Comparison of ENCODE assay signal across 13 mouse cellular contexts in the genomic region with DNA sequence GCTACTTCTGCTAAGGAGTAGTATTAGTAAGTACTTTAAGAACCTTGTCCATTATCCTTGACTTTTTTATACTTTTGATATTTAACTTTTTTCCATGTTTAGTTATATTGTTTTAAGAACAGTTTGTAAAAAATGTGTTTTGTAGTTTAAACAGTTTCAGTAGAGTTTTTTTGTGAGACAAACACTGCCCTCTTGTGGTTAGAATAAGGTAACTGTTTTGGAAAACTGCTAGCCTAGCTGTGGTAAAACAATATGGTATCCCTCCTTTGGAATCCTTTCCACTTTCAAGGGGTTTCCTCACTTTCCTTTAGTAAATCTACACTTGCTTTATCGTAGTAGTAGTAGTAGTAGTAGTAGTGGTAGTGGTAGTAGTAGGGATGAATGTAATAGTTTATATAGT. TPM values are rescaled to one million over a fixed set of nuclear protein-coding genes. Genes with fewer than 3 reads are reported as not detected.
A peak's percentile ranks its signal among the peaks of the same experiment; 100 is the strongest.
DNase-seq lines count a peak whose midpoint lies in the region; ATAC-seq and TF ChIP-seq lines count a peak whose summit lies in the region.
"Had no signal": no experiment of that assay in that cellular context is flagged by ENCODE, and none has a peak within 500 bp of the region (broad histone marks: within the 10 kb centered on the region; RNA-seq: fewer than 3 reads in every experiment).

No protein-coding gene starts in this region.

- no peak overlapping the region for H3K27ac ChIP-seq in embryonic facial prominence, embryonic 11.5 days (replicated peaks; ENCODE audit: low read depth, low read length)
- H3K27ac ChIP-seq in embryonic facial prominence, embryonic 10.5 days (replicated peaks), result no peak overlapping the region
- H3K27ac ChIP-seq in liver, postnatal 0 days (ENCODE audit: low read depth), result no peak overlapping the region
- H3K27ac ChIP-seq: midbrain, embryonic 15.5 days had no signal

- ATAC-seq in embryonic facial prominence, embryonic 11.5 days (replicated peaks; ENCODE audit: insufficient number of reproducible peaks, low FRiP score, low TSS enrichment, low read depth), result no peak
- no peak for ATAC-seq in liver, postnatal 0 days
- no peak for ATAC-seq in monocyte, adult 5-6 weeks (replicated peaks; ENCODE audit: insufficient number of reproducible peaks, low FRiP score, low TSS enrichment, poor library complexity, severe bottlenecking)
- ATAC-seq: midbrain, embryonic 15.5 days had no signal

- H3K4me3 ChIP-seq in embryonic facial prominence, embryonic 11.5 days (ENCODE audit: low read depth, low read length), result no peak overlapping the region
- no peak overlapping the region for H3K4me3 ChIP-seq in embryonic facial prominence, embryonic 10.5 days
- H3K4me3 ChIP-seq in liver, postnatal 0 days (ENCODE audit: low read depth, low read length), result no peak overlapping the region
- H3K4me3 ChIP-seq: midbrain, embryonic 15.5 days had no signal

- H3K27me3 ChIP-seq in embryonic facial prominence, embryonic 11.5 days (ENCODE audit: control insufficient read depth, insufficient read depth, low read length), result no peaks in the 10 kb centered on the region
- no peaks in the 10 kb centered on the region for H3K27me3 ChIP-seq in embryonic facial prominence, embryonic 10.5 days (replicated peaks; ENCODE audit: low read depth, poor library complexity, severe bottlenecking)
- H3K27me3 ChIP-seq in liver, postnatal 0 days (ENCODE audit: insufficient read depth, low read length), result no peaks in the 10 kb centered on the region
- H3K27me3 ChIP-seq: midbrain, embryonic 15.5 days had no signal

- no peak for TF ChIP-seq EP300 in liver, postnatal 0 days (IDR thresholded peaks at IDR 0.05; ENCODE audit: low read depth)

- H3K9me3 ChIP-seq in embryonic facial prominence, embryonic 11.5 days (replicated peaks; ENCODE audit: control insufficient read depth, low read length), result no peaks in the 10 kb centered on the region
- no peaks in the 10 kb centered on the region for H3K9me3 ChIP-seq in embryonic facial prominence, embryonic 10.5 days
- no peaks in the 10 kb centered on the region for H3K9me3 ChIP-seq in liver, postnatal 0 days (ENCODE audit: low read length)
- H3K9me3 ChIP-seq: midbrain, embryonic 15.5 days had no signal

- 95% methylated on average over 1 of the region's 1 CpGs for WGBS in embryonic facial prominence, embryonic 11.5 days
- 92% methylated on average over 1 of the region's 1 CpGs for WGBS in embryonic facial prominence, embryonic 10.5 days
- WGBS in liver, postnatal 0 days (ENCODE audit: insufficient replicate concordance), result 77% methylated on average over 1 of the region's 1 CpGs

- H3K9ac ChIP-seq in embryonic facial prominence, embryonic 11.5 days (replicated peaks; ENCODE audit: low read length), result no peak overlapping the region
- no peak overlapping the region for H3K9ac ChIP-seq in liver, postnatal 0 days (replicated peaks)
- H3K9ac ChIP-seq: midbrain, embryonic 15.5 days had no signal

- no peak overlapping the region for H3K4me2 ChIP-seq in embryonic facial prominence, embryonic 11.5 days (ENCODE audit: low read depth, low read length)
- H3K4me2 ChIP-seq in liver, postnatal 0 days (ENCODE audit: low read depth, low read length), result no peak overlapping the region
- H3K4me2 ChIP-seq: midbrain, embryonic 15.5 days had no signal

- peak; percentile 29 for DNase-seq in embryonic facial prominence, embryonic 11.5 days (ENCODE audit: low spot score)
- DNase-seq in embryonic facial prominence, embryonic 10.5 days (ENCODE audit: low spot score), result no peak
- DNase-seq in liver, postnatal 0 days, result no peak
- no peak for DNase-seq in liver
- peak; percentile 19 for DNase-seq in NIH3T3 (ENCODE audit: low read depth)
- DNase-seq in naive thymus-derived CD4-positive, alpha-beta T cell, adult 2 months (ENCODE audit: low read depth), result peak; percentile 62
- DNase-seq in c-Kit-positive CD71-positive TER-119-positive erythroid progenitor cells, embryonic 14.5 days (ENCODE audit: low spot score), result no peak
- DNase-seq: adrenal gland, postnatal 10 days; cerebellum, postnatal 14 days; heart, postnatal 4 days; kidney, postnatal 10 days had no signal

- H3K4me1 ChIP-seq in embryonic facial prominence, embryonic 11.5 days (ENCODE audit: control insufficient read depth, insufficient read depth, low read length), result no peaks in the 10 kb centered on the region
- no peaks in the 10 kb centered on the region for H3K4me1 ChIP-seq in embryonic facial prominence, embryonic 10.5 days
- H3K4me1 ChIP-seq in liver, postnatal 0 days (ENCODE audit: insufficient read depth), result peaks cover 4% of the 10 kb centered on the region; the same call in 1 of the 2 replicates
- H3K4me1 ChIP-seq: midbrain, embryonic 15.5 days had no signal

- no peaks in the 10 kb centered on the region for H3K36me3 ChIP-seq in embryonic facial prominence, embryonic 11.5 days (replicated peaks; ENCODE audit: control insufficient read depth, insufficient read depth, low read depth, low read length)
- peaks cover 32% of the 10 kb centered on the region for H3K36me3 ChIP-seq in embryonic facial prominence, embryonic 10.5 days (replicated peaks)
- no peaks in the 10 kb centered on the region for H3K36me3 ChIP-seq in liver, postnatal 0 days (replicated peaks; ENCODE audit: insufficient read depth, low read length)
- H3K36me3 ChIP-seq: midbrain, embryonic 15.5 days had no signal

- TF ChIP-seq CTCF in liver, postnatal 0 days (IDR thresholded peaks at IDR 0.05; ENCODE audit: low read depth), result peak; percentile 60

RNA-seq across cellular contexts. Expression of a gene that starts 11.2 kb away (rescaled TPM):
- 12.7 and 13.6 TPM in 2 replicates for polyA plus RNA-seq in embryonic facial prominence, embryonic 11.5 days (2014; fragmentation: Nextera tagmentation; extraction: Ambion mirVana)
- polyA plus RNA-seq in embryonic facial prominence, embryonic 10.5 days (2016; fragmentation: Nextera tagmentation; extraction: Ambion mirVana), result 17.3 and 17.9 TPM in 2 replicates
- 4.3 and 5.1 TPM in 2 replicates for polyA plus RNA-seq in liver, postnatal 0 days (2015; fragmentation: Nextera tagmentation; extraction: Ambion mirVana)
- 29.1 to 67.5 TPM (median 32.2 TPM) in 3 replicates for total RNA-seq in monocyte, adult 5-6 weeks (2017)

Comparison
In these comparisons a context has a peak if more than half of its experiments do, and no peak if none do; other contexts are left out.
1. DNase-seq: peak in embryonic facial prominence, embryonic 11.5 days (single experiment), NIH3T3 (single experiment) and naive thymus-derived CD4-positive, alpha-beta T cell, adult 2 months (single experiment); none in embryonic facial prominence, embryonic 10.5 days (single experiment), liver, postnatal 0 days (single experiment), liver (single experiment) and c-Kit-positive CD71-positive TER-119-positive erythroid progenitor cells, embryonic 14.5 days (single experiment).